Mouse (Mus musculus) heart, embryonic 12.5 days (tissue): Measurements from ENCODE around the gene Nucks1. TPM values are rescaled to one million over a fixed set of nuclear protein-coding genes. Genes with fewer than 3 reads are reported as not detected.

Experiments
- ATAC-seq: fragments of 200-750 bp; cut with Nextera tagmentation; 2 replicates; pipeline ENCODE4 v1.8.0; 2017; ENCODE audit warnings: moderate TSS enrichment, moderate library complexity; ENCODE audit not compliant: insufficient number of reproducible peaks, low FRiP score
- H3K27ac ChIP-seq: fragments of 300-500 bp; sonication (generic); 2 replicates; pipeline ENCODE4 v1.5.1; 2016; ENCODE audit warnings: mild to moderate bottlenecking, moderate library complexity; ENCODE audit not compliant: poor library complexity, severe bottlenecking
- H3K27me3 ChIP-seq: fragments of 300-500 bp; sonication (generic); replicated peaks from 2 replicates; pipeline ENCODE4 v1.6.1; 2016; ENCODE audit warnings: mild to moderate bottlenecking, moderate library complexity
- H3K36me3 ChIP-seq: fragments of 300-500 bp; sonication (generic); 2 replicates; pipeline ENCODE4 v1.6.1; 2016; ENCODE audit warnings: mild to moderate bottlenecking, moderate library complexity
- H3K4me1 ChIP-seq: fragments of 300-500 bp; sonication (generic); replicated peaks from 2 replicates; pipeline ENCODE4 v1.6.1; 2016; ENCODE audit warnings: mild to moderate bottlenecking
- H3K4me2 ChIP-seq: fragments of 300-500 bp; sonication (generic); 2 replicates; pipeline ENCODE4 v1.6.1; 2016; ENCODE audit warnings: mild to moderate bottlenecking, moderate library complexity
- H3K4me3 ChIP-seq: fragments of 300-500 bp; sonication (generic); 2 replicates; pipeline ENCODE4 v1.5.1; 2016; ENCODE audit warnings: mild to moderate bottlenecking
- H3K9ac ChIP-seq: fragments of 300-500 bp; sonication (generic); 2 replicates; pipeline ENCODE4 v1.6.1; 2016; ENCODE audit warnings: mild to moderate bottlenecking, moderate library complexity
- H3K9me3 ChIP-seq: fragments of 300-500 bp; sonication (generic); replicated peaks from 2 replicates; pipeline ENCODE4 v1.6.1; 2016; ENCODE audit warnings: mild to moderate bottlenecking, moderate library complexity
- WGBS: fragments of 180-500 bp; shearing (Covaris S2); methylation state at CpG from one replicate; pipeline ENCODE4 v1.1.7; 2016; 5-methylcytosine and 5-hydroxymethylcytosine counted together
- polyA plus RNA-seq: library from polyadenylated mRNA; unstranded; fragments of >200 nt; fragmentation: Nextera tagmentation; extraction: Ambion mirVana; gene quantifications from 2 replicates; pipeline ENCODE4 v1.2.1, GENCODE M21; 2016

The Nucks1 gene
- 72.9 and 79.3 TPM in 2 replicates for polyA plus RNA-seq

- H3K9ac ChIP-seq: peak within 1 kb of the TSS; percentile 96
- peak within 1 kb of the TSS; percentile 91 for H3K4me3 ChIP-seq
- H3K4me1 ChIP-seq: peaks cover 10% of the 10 kb centered on the region
- under 1% methylated on average over 35 of the region's 35 CpGs for WGBS
- ATAC-seq: peak; percentile 99
- H3K27me3 ChIP-seq: peaks cover 23% of the 10 kb centered on the region
- no peaks in the 10 kb centered on the region for H3K9me3 ChIP-seq
- peaks cover 3% of the 10 kb centered on the region; the same call in 1 of the 2 replicates for H3K36me3 ChIP-seq
- H3K27ac ChIP-seq: peak within 1 kb of the TSS; percentile 95
- H3K4me2 ChIP-seq: peak within 1 kb of the TSS; percentile 74
These were observed at the start of gene Nucks1 for GRCm38 (mm10) chr1:131910001-131910648. TSS of gene Nucks1 (plus strand) at chr1:131910534.

- no peaks in the 10 kb centered on the region for H3K27me3 ChIP-seq
- no peaks in the 10 kb centered on the region for H3K9me3 ChIP-seq
- no peak overlapping the region for H3K4me3 ChIP-seq
- no peak overlapping the region for H3K27ac ChIP-seq
- no peak overlapping the region for H3K9ac ChIP-seq
- no peaks in the 10 kb centered on the region for H3K4me1 ChIP-seq
- ATAC-seq: no peak
- no peak overlapping the region for H3K4me2 ChIP-seq
- WGBS: 57% methylated on average over 4 of the region's 4 CpGs
- H3K36me3 ChIP-seq: no peaks in the 10 kb centered on the region
These were observed 48.5 kb upstream of the Nucks1 start for GRCm38 (mm10) chr1:131861811-131862210.

GRCm38 (mm10) chr1:131865596-131865995 lies 44.7 kb upstream of the Nucks1 start:
- H3K4me2 ChIP-seq: no peak overlapping the region
- H3K9ac ChIP-seq: no peak overlapping the region
- peaks cover 6% of the 10 kb centered on the region; the same call in 1 of the 2 replicates for H3K4me1 ChIP-seq
- no peak for ATAC-seq
- no peaks in the 10 kb centered on the region for H3K27me3 ChIP-seq
- no peaks in the 10 kb centered on the region for H3K9me3 ChIP-seq
- H3K27ac ChIP-seq: no peak overlapping the region
- no peaks in the 10 kb centered on the region for H3K36me3 ChIP-seq
- no peak overlapping the region for H3K4me3 ChIP-seq
- 82% methylated on average over 5 of the region's 5 CpGs for WGBS

- ATAC-seq: no peak
- peaks cover 6% of the 10 kb centered on the region; the same call in 1 of the 2 replicates for H3K4me1 ChIP-seq
- no peaks in the 10 kb centered on the region for H3K9me3 ChIP-seq
- no peaks in the 10 kb centered on the region for H3K36me3 ChIP-seq
- H3K27me3 ChIP-seq: no peaks in the 10 kb centered on the region
- no peak overlapping the region for H3K27ac ChIP-seq
- no peak overlapping the region for H3K4me2 ChIP-seq
- WGBS: 77% methylated on average over 6 of the region's 6 CpGs
- no peak overlapping the region for H3K9ac ChIP-seq
- no peak overlapping the region for H3K4me3 ChIP-seq
These were observed 43.9 kb upstream of the Nucks1 start for GRCm38 (mm10) chr1:131866304-131866999.

- Histone ChIP-seq H3K27ac (no peak within 1 kb of the TSS), H3K36me3 (0 out of 2 replicates have a peak, but pooled peaks cover 3% of the 10 kb centered on the region), H3K9ac (peak within 1 kb of the TSS; percentile 60), H3K27me3 (no peaks in the 10 kb centered on the region), H3K9me3 (no peaks in the 10 kb centered on the region), H3K4me2 (peak within 1 kb of the TSS; percentile 76), H3K4me1 (peaks cover 6% of the 10 kb centered on the region; the same call in 1 of the 2 replicates), H3K4me3 (peak within 1 kb of the TSS; percentile 75)
- peak; percentile 91 for ATAC-seq
- 1% methylated on average over 46 of the region's 46 CpGs for WGBS
These were observed 43.0 kb upstream of the Nucks1 start, which contains the start of gene Rab29 for GRCm38 (mm10) chr1:131867093-131867945. TSS of gene Rab29 (plus strand) at chr1:131867224.

DNA sequence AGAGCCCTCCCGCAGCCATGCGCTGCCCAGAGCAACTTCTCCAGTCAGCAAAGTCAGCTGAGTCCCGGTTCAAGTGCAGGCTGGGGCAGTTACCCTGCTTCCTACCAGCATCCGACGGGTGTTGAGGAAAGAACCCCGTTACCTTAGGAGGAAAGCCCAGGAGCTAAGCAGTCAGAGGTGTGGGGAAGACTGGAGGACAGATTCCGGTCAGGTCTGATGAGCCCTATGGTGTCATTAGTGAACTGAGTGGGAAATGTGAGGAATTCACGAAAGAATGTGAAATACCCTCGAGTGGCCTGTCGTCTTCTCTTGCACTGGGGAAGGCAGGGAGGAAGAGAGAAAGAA lies 42.4 kb upstream of the Nucks1 start:
- no peak for ATAC-seq
- peak overlapping the region; percentile 75 for H3K4me3 ChIP-seq
- no peaks in the 10 kb centered on the region for H3K27me3 ChIP-seq
- WGBS: 19% methylated on average over 10 of the region's 10 CpGs
- peak overlapping the region; percentile 76 for H3K4me2 ChIP-seq
- no peaks in the 10 kb centered on the region for H3K9me3 ChIP-seq
- H3K9ac ChIP-seq: peak overlapping the region; percentile 60
- peaks cover 8% of the 10 kb centered on the region; the same call in 1 of the 2 replicates for H3K36me3 ChIP-seq
- peaks cover 6% of the 10 kb centered on the region; the same call in 1 of the 2 replicates for H3K4me1 ChIP-seq
- H3K27ac ChIP-seq: no peak overlapping the region

- H3K36me3 ChIP-seq: peaks cover 10% of the 10 kb centered on the region; the same call in 1 of the 2 replicates
- no peak overlapping the region for H3K27ac ChIP-seq
- 85% methylated on average over 2 of the region's 2 CpGs for WGBS
- no peaks in the 10 kb centered on the region for H3K9me3 ChIP-seq
- H3K4me1 ChIP-seq: peaks cover 6% of the 10 kb centered on the region; the same call in 1 of the 2 replicates
- H3K4me2 ChIP-seq: no peak overlapping the region
- ATAC-seq: no peak
- no peak overlapping the region for H3K4me3 ChIP-seq
- no peak overlapping the region for H3K9ac ChIP-seq
- no peaks in the 10 kb centered on the region for H3K27me3 ChIP-seq
These were observed 40.8 kb upstream of the Nucks1 start for GRCm38 (mm10) chr1:131869561-131869960.

DNA sequence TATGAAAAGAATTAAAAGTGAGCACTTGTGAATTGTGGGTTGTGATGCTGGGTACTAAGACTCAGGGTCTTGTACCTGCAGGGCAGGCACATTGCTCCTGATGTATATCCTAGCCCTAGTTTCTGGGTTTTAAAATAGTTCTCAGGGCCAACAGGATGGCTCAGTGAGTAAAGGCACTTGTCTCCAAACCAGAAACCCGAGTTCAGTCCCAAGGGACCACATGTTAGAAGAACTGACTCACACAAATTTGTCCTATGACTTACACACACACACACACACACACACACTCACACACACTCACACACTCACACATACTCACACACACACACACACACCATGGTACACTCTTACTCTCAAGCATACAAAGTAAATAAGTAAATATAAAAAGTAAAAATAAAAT lies 37.5 kb upstream of the Nucks1 start:
- Histone ChIP-seq H3K4me2 (no peak overlapping the region), H3K9me3 (no peaks in the 10 kb centered on the region), H3K9ac (no peak overlapping the region), H3K4me1 (peaks cover 4% of the 10 kb centered on the region; the same call in 1 of the 2 replicates), H3K27ac (no peak overlapping the region), H3K4me3 (no peak overlapping the region), H3K36me3 (peaks cover 10% of the 10 kb centered on the region; the same call in 1 of the 2 replicates), H3K27me3 (no peaks in the 10 kb centered on the region)
- ATAC-seq: no peak
- 75% methylated on average over 1 of the region's 1 CpGs for WGBS

DNA sequence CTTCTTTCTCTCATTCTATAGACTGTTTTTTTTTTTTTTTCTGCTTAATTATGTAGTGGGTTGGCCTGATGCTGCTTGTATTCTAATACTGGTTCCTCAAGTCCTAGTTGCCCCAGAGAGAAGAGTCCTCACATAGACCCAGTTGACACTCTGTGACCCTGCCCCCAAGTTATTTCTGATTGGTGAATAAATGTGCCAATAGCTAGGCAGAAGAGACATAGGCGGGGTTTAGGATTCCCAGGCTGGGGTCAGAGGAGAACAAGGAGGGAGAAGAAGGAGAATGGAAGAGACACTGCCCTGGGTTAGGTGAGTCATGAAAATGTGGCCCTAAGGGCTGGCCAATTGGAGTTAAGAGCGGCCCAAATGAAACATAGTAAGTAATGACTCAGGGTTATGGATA lies 30.5 kb upstream of the Nucks1 start:
- 62% methylated on average over 2 of the region's 2 CpGs for WGBS
- no peaks in the 10 kb centered on the region for H3K4me1 ChIP-seq
- H3K4me3 ChIP-seq: no peak overlapping the region
- H3K9ac ChIP-seq: no peak overlapping the region
- H3K27ac ChIP-seq: no peak overlapping the region
- ATAC-seq: no peak
- no peak overlapping the region for H3K4me2 ChIP-seq
- H3K9me3 ChIP-seq: peaks cover 3% of the 10 kb centered on the region; the same call in 1 of the 2 replicates
- H3K27me3 ChIP-seq: no peaks in the 10 kb centered on the region
- H3K36me3 ChIP-seq: no peaks in the 10 kb centered on the region

DNA sequence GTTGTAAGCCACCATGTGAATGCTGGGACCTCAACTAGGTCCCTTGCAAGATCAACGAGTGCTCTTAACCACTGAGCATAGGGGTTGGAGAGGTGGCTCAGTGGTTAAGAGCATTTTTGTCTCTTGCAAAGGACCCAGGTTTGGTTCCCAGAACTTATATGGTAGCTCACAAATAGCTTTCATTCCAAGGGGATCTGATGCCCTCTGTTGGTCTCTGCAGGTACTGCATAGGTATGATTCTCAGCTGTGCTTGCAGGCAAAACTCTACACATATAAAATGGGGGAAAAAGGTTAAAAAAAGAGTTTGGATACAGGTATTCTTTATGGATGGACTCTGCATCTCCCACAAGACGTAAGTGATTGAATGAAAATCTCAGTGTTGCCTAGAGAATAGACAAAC lies 27.5 kb upstream of the Nucks1 start:
- 40% methylated on average over 2 of the region's 2 CpGs for WGBS
- H3K4me2 ChIP-seq: no peak overlapping the region
- H3K27me3 ChIP-seq: no peaks in the 10 kb centered on the region
- no peak overlapping the region for H3K27ac ChIP-seq
- H3K36me3 ChIP-seq: no peaks in the 10 kb centered on the region
- H3K9me3 ChIP-seq: peaks cover 3% of the 10 kb centered on the region; the same call in 1 of the 2 replicates
- ATAC-seq: no peak
- no peaks in the 10 kb centered on the region for H3K4me1 ChIP-seq
- no peak overlapping the region for H3K4me3 ChIP-seq
- H3K9ac ChIP-seq: no peak overlapping the region

- H3K9ac ChIP-seq: no peak overlapping the region
- H3K27ac ChIP-seq: no peak overlapping the region
- 72% methylated on average over 2 of the region's 2 CpGs for whole genome bisulfite sequencing
- no peak for ATAC-seq
- H3K4me3 ChIP-seq: no peak overlapping the region
- no peaks in the 10 kb centered on the region for H3K27me3 ChIP-seq
- no peaks in the 10 kb centered on the region for H3K4me1 ChIP-seq
- no peak overlapping the region for H3K4me2 ChIP-seq
- H3K36me3 ChIP-seq: no peaks in the 10 kb centered on the region
- 0 out of 2 replicates have a peak, but pooled peaks cover 3% of the 10 kb centered on the region for H3K9me3 ChIP-seq
These were observed 24.2 kb upstream of the Nucks1 start for GRCm38 (mm10) chr1:131886173-131886572.
